Mouse (Mus musculus) left cerebral cortex, postnatal 36 days (tissue): ENCODE data around the gene Aktip. TPM values are rescaled to one million over a fixed set of nuclear protein-coding genes. Genes with fewer than 3 reads are reported as not detected.

Experiments used
- DNase-seq, 2 experiments: peaks; one replicate each; pipeline ENCODE4 v3.0.0; 2021 to 2022; ENCODE audit warnings: low spot score in 2 of 2, mixed read lengths in 1 of 2
- intact Hi-C: fragments of 180-260 bp; cut with DNase I; formaldehyde crosslinking; loops from one replicate; pipeline ENCODE4 v1.15.1; 2025
- total RNA-seq, 2 experiments: library from RNA; stranded (reverse); gene quantifications; 2 replicates each; pipeline ENCODE4 v1.2.3; 2021

The Aktip gene
- total RNA-seq, 2 experiments from 2014 or later, result 117 to 118 TPM

- intact Hi-C loops, result no loop called here
- no peak for DNase-seq
These were observed 64.2 kb downstream of the Aktip start for GRCm38 (mm10) chr8:91135308-91136181.

GRCm38 (mm10) chr8:91134659-91135058, 65.1 kb downstream of the Aktip start:
- intact Hi-C loops, result no loop called here
- no peak for DNase-seq

GRCm38 (mm10) chr8:91134070-91134475, 65.7 kb downstream of the Aktip start:
- intact Hi-C loops, result no loop called here
- DNase-seq, result peak; percentile 100

GRCm38 (mm10) chr8:91133441-91134069, 66.2 kb downstream of the Aktip start:
- DNase-seq, result no peak
- intact Hi-C loops, result no loop called here

GRCm38 (mm10) chr8:91132731-91133130, 67.0 kb downstream of the Aktip start:
- intact Hi-C loops, result no loop called here
- DNase-seq, result no peak

GRCm38 (mm10) chr8:91126786-91127185, 73.0 kb downstream of the Aktip start:
- intact Hi-C loops, result no loop called here
- DNase-seq, result peak; percentile 44 to 56

- intact Hi-C loops, result no loop called here
- DNase-seq, result no peak
These were observed 75.5 kb downstream of the Aktip start for GRCm38 (mm10) chr8:91124315-91124714.

- DNase-seq, result no peak
- intact Hi-C loops, result no loop called here
These were observed 81.6 kb downstream of the Aktip start for GRCm38 (mm10) chr8:91118131-91118530.

GRCm38 (mm10) chr8:91117537-91117936, 82.2 kb downstream of the Aktip start:
- DNase-seq, result no peak
- intact Hi-C loops, result no loop called here

GRCm38 (mm10) chr8:91114910-91115309, 84.9 kb downstream of the Aktip start:
- intact Hi-C loops, result no loop called here
- DNase-seq, result no peak

GRCm38 (mm10) chr8:91114428-91114827, 85.3 kb downstream of the Aktip start:
- no peak for DNase-seq
- intact Hi-C loops, result no loop called here

GRCm38 (mm10) chr8:91111868-91112477, 87.8 kb downstream of the Aktip start:
- intact Hi-C loops, result no loop called here
- DNase-seq, result no peak

- DNase-seq, result no peak
- intact Hi-C loops, result no loop called here
These were observed 93.5 kb downstream of the Aktip start for GRCm38 (mm10) chr8:91106271-91106670.

- DNase-seq, result no peak
- intact Hi-C loops, result loop anchor here (10.0 kb wide), 1 partner anchor 63 kb away; no protein-coding TSS in a partner anchor
These were observed 101.7 kb downstream of the Aktip start for GRCm38 (mm10) chr8:91098106-91098505.

- no peak for DNase-seq
- intact Hi-C loops, result loop anchor here (10.0 kb wide), 1 partner anchor 59 kb away; no protein-coding TSS in a partner anchor
These were observed 105.6 kb downstream of the Aktip start for GRCm38 (mm10) chr8:91094135-91094534.

GRCm38 (mm10) chr8:91089601-91090000, 110.2 kb downstream of the Aktip start:
- intact Hi-C loops, result no loop called here
- no peak for DNase-seq

GRCm38 (mm10) chr8:91088452-91088851, 111.3 kb downstream of the Aktip start:
- intact Hi-C loops, result no loop called here

GRCm38 (mm10) chr8:91082428-91082827, 117.3 kb downstream of the Aktip start:
- intact Hi-C loops, result no loop called here
- no peak for DNase-seq

More at GRCm38 (mm10) chr8:91088452-91088851, 111.3 kb downstream of the Aktip start:
- no peak for DNase-seq

GRCm38 (mm10) chr8:91081911-91082310, 117.9 kb downstream of the Aktip start:
- DNase-seq, result no peak
- intact Hi-C loops, result no loop called here

GRCm38 (mm10) chr8:91079678-91080077, 120.1 kb downstream of the Aktip start:
- no peak for DNase-seq
- intact Hi-C loops, result no loop called here
